Mouse (Mus musculus): ENCODE measurements around the gene Setd2. TPM values are rescaled to one million over a fixed set of nuclear protein-coding genes. Genes with fewer than 3 reads are reported as not detected.

Gene Setd2
- polyA plus RNA-seq, 1 experiment = 12.0 TPM

- H3K79me2 ChIP-seq (ENCODE audit: control insufficient read depth, insufficient read depth) = no peaks in the 10 kb centered on the region
- H3K79me3 ChIP-seq (ENCODE audit: low read depth) = no peaks in the 10 kb centered on the region
- no peak for TF ChIP-seq FOSL1 (IDR thresholded peaks at IDR 0.05; ENCODE audit: insufficient read depth, low read length, poor library complexity, severe bottlenecking)
- no peak for TF ChIP-seq CTCF (IDR thresholded peaks at IDR 0.05; ENCODE audit: control insufficient read depth, insufficient read depth, insufficient read length)
- no peak for TF ChIP-seq MYOD1 (IDR thresholded peaks at IDR 0.05; ENCODE audit: control insufficient read depth, insufficient read length, low read depth)
- TF ChIP-seq MAX (IDR thresholded peaks at IDR 0.05) = no peak
- no peak for TF ChIP-seq CEBPB (IDR thresholded peaks at IDR 0.05; ENCODE audit: low read depth)
- TF ChIP-seq USF1 (IDR thresholded peaks at IDR 0.05; ENCODE audit: low read depth) = no peak
- peaks cover 5% of the 10 kb centered on the region for H3K36me3 ChIP-seq (ENCODE audit: control insufficient read depth, insufficient read depth)
- H3K4me3 ChIP-seq (ENCODE audit: insufficient read depth, poor library complexity, severe bottlenecking) = no peak overlapping the region
- no peaks in the 10 kb centered on the region for H3K27me3 ChIP-seq (ENCODE audit: control insufficient read depth, insufficient read depth, insufficient read length)
- H3ac ChIP-seq (ENCODE audit: control insufficient read depth, insufficient read length, low read depth) = no peak overlapping the region
Observed at GRCm38 (mm10) chr9:110631651-110632275, 99.4 kb downstream of the Setd2 start.

GRCm38 (mm10) chr9:110632671-110633070 lies 100.3 kb downstream of the Setd2 start:
- Histone ChIP-seq H3K36me3 (ENCODE audit: control insufficient read depth, insufficient read depth) (peaks cover 5% of the 10 kb centered on the region), H3K4me3 (ENCODE audit: insufficient read depth, poor library complexity, severe bottlenecking) (no peak overlapping the region), H3K79me2 (ENCODE audit: control insufficient read depth, insufficient read depth) (no peaks in the 10 kb centered on the region), H3K79me3 (ENCODE audit: low read depth) (no peaks in the 10 kb centered on the region), H3ac (ENCODE audit: control insufficient read depth, insufficient read length, low read depth) (no peak overlapping the region), H3K27me3 (ENCODE audit: control insufficient read depth, insufficient read depth, insufficient read length) (no peaks in the 10 kb centered on the region)
- TF ChIP-seq USF1 (IDR thresholded peaks at IDR 0.05; ENCODE audit: low read depth) (no peak), FOSL1 (IDR thresholded peaks at IDR 0.05; ENCODE audit: insufficient read depth, low read length, poor library complexity, severe bottlenecking) (no peak), CEBPB (IDR thresholded peaks at IDR 0.05; ENCODE audit: low read depth) (no peak), MYOD1 (IDR thresholded peaks at IDR 0.05; ENCODE audit: control insufficient read depth, insufficient read length, low read depth) (no peak), MYOG (IDR thresholded peaks at IDR 0.05; ENCODE audit: control insufficient read depth, extremely low read depth, insufficient read length) (no peak), MAX (IDR thresholded peaks at IDR 0.05) (no peak), CTCF (IDR thresholded peaks at IDR 0.05; ENCODE audit: control insufficient read depth, insufficient read depth, insufficient read length) (no peak)

- no peaks in the 10 kb centered on the region for H3K79me3 ChIP-seq (ENCODE audit: low read depth)
- no peak for TF ChIP-seq MYOG (IDR thresholded peaks at IDR 0.05; ENCODE audit: control insufficient read depth, extremely low read depth, insufficient read length)
- no peak for TF ChIP-seq CTCF (IDR thresholded peaks at IDR 0.05; ENCODE audit: control insufficient read depth, insufficient read depth, insufficient read length)
- no peak for TF ChIP-seq FOSL1 (IDR thresholded peaks at IDR 0.05; ENCODE audit: insufficient read depth, low read length, poor library complexity, severe bottlenecking)
- no peak for TF ChIP-seq MAX (IDR thresholded peaks at IDR 0.05)
- no peak for TF ChIP-seq CEBPB (IDR thresholded peaks at IDR 0.05; ENCODE audit: low read depth)
- no peak for TF ChIP-seq USF1 (IDR thresholded peaks at IDR 0.05; ENCODE audit: low read depth)
- no peak for TF ChIP-seq MYOD1 (IDR thresholded peaks at IDR 0.05; ENCODE audit: control insufficient read depth, insufficient read length, low read depth)
- H3K4me3 ChIP-seq (ENCODE audit: insufficient read depth, poor library complexity, severe bottlenecking) = no peak overlapping the region
- no peak overlapping the region for H3ac ChIP-seq (ENCODE audit: control insufficient read depth, insufficient read length, low read depth)
- H3K36me3 ChIP-seq (ENCODE audit: control insufficient read depth, insufficient read depth) = peaks cover 5% of the 10 kb centered on the region
- H3K79me2 ChIP-seq (ENCODE audit: control insufficient read depth, insufficient read depth) = no peaks in the 10 kb centered on the region
- H3K27me3 ChIP-seq (ENCODE audit: control insufficient read depth, insufficient read depth, insufficient read length) = no peaks in the 10 kb centered on the region
Observed at GRCm38 (mm10) chr9:110633882-110634281, 101.5 kb downstream of the Setd2 start.

- H3K79me2 ChIP-seq (ENCODE audit: control insufficient read depth, insufficient read depth) = no peaks in the 10 kb centered on the region
- H3ac ChIP-seq (ENCODE audit: control insufficient read depth, insufficient read length, low read depth) = no peak overlapping the region
- no peaks in the 10 kb centered on the region for H3K79me3 ChIP-seq (ENCODE audit: low read depth)
- H3K4me3 ChIP-seq (ENCODE audit: insufficient read depth, poor library complexity, severe bottlenecking) = no peak overlapping the region
- H3K36me3 ChIP-seq (ENCODE audit: control insufficient read depth, insufficient read depth) = peaks cover 5% of the 10 kb centered on the region
- no peaks in the 10 kb centered on the region for H3K27me3 ChIP-seq (ENCODE audit: control insufficient read depth, insufficient read depth, insufficient read length)
- TF ChIP-seq MYOG (IDR thresholded peaks at IDR 0.05; ENCODE audit: control insufficient read depth, extremely low read depth, insufficient read length) = no peak
- TF ChIP-seq CTCF (IDR thresholded peaks at IDR 0.05; ENCODE audit: control insufficient read depth, insufficient read depth, insufficient read length) = peak; percentile 91
Observed at GRCm38 (mm10) chr9:110635225-110635624, 102.8 kb downstream of the Setd2 start.

- H3ac ChIP-seq (ENCODE audit: control insufficient read depth, insufficient read length, low read depth) = no peak overlapping the region
- H3K27me3 ChIP-seq (ENCODE audit: control insufficient read depth, insufficient read depth, insufficient read length) = no peaks in the 10 kb centered on the region
- TF ChIP-seq MAX (IDR thresholded peaks at IDR 0.05) (no peak), MYOD1 (IDR thresholded peaks at IDR 0.05; ENCODE audit: control insufficient read depth, insufficient read length, low read depth) (no peak), USF1 (IDR thresholded peaks at IDR 0.05; ENCODE audit: low read depth) (no peak), FOSL1 (IDR thresholded peaks at IDR 0.05; ENCODE audit: insufficient read depth, low read length, poor library complexity, severe bottlenecking) (no peak), MYOG (IDR thresholded peaks at IDR 0.05; ENCODE audit: control insufficient read depth, extremely low read depth, insufficient read length) (no peak), CEBPB (IDR thresholded peaks at IDR 0.05; ENCODE audit: low read depth) (no peak), CTCF (IDR thresholded peaks at IDR 0.05; ENCODE audit: control insufficient read depth, insufficient read depth, insufficient read length) (no peak)
- no peaks in the 10 kb centered on the region for H3K79me3 ChIP-seq (ENCODE audit: low read depth)
- no peaks in the 10 kb centered on the region for H3K79me2 ChIP-seq (ENCODE audit: control insufficient read depth, insufficient read depth)
- H3K4me3 ChIP-seq (ENCODE audit: insufficient read depth, poor library complexity, severe bottlenecking) = no peak overlapping the region
- no peaks in the 10 kb centered on the region for H3K36me3 ChIP-seq (ENCODE audit: control insufficient read depth, insufficient read depth)
Observed at GRCm38 (mm10) chr9:110638611-110639021, 106.2 kb downstream of the Setd2 start.

GRCm38 (mm10) chr9:110641006-110641405 lies 108.6 kb downstream of the Setd2 start:
- Histone ChIP-seq H3K79me2 (ENCODE audit: control insufficient read depth, insufficient read depth) (no peaks in the 10 kb centered on the region), H3K79me3 (ENCODE audit: low read depth) (no peaks in the 10 kb centered on the region), H3ac (ENCODE audit: control insufficient read depth, insufficient read length, low read depth) (no peak overlapping the region), H3K27me3 (ENCODE audit: control insufficient read depth, insufficient read depth, insufficient read length) (no peaks in the 10 kb centered on the region), H3K36me3 (ENCODE audit: control insufficient read depth, insufficient read depth) (no peaks in the 10 kb centered on the region), H3K4me3 (ENCODE audit: insufficient read depth, poor library complexity, severe bottlenecking) (no peak overlapping the region)
- TF ChIP-seq MAX (IDR thresholded peaks at IDR 0.05) (no peak), CEBPB (IDR thresholded peaks at IDR 0.05; ENCODE audit: low read depth) (no peak), USF1 (IDR thresholded peaks at IDR 0.05; ENCODE audit: low read depth) (no peak), MYOD1 (IDR thresholded peaks at IDR 0.05; ENCODE audit: control insufficient read depth, insufficient read length, low read depth) (no peak), CTCF (IDR thresholded peaks at IDR 0.05; ENCODE audit: control insufficient read depth, insufficient read depth, insufficient read length) (no peak), MYOG (IDR thresholded peaks at IDR 0.05; ENCODE audit: control insufficient read depth, extremely low read depth, insufficient read length) (no peak), FOSL1 (IDR thresholded peaks at IDR 0.05; ENCODE audit: insufficient read depth, low read length, poor library complexity, severe bottlenecking) (no peak)

Measured in C2C12 (cell line).